Mouse (Mus musculus): ENCODE measurements around the gene Hist1h1c. TPM values are rescaled to one million over a fixed set of nuclear protein-coding genes. Genes with fewer than 3 reads are reported as not detected.
"Not testable (repeated sequence)": the region's sequence is repeated elsewhere in the genome, so short reads cannot be mapped to it uniquely, and the experiment has no call there.

Gene Hist1h1c
- total RNA-seq, 2 experiments from 2014 or later, result 154 to 166 TPM

GRCm38 (mm10) chr13:23716261-23717042, 22.2 kb upstream of the Hist1h1c start:
- intact Hi-C loops (cut with DNase I), result no loop called here
- DNase-seq, result no peak

DNA sequence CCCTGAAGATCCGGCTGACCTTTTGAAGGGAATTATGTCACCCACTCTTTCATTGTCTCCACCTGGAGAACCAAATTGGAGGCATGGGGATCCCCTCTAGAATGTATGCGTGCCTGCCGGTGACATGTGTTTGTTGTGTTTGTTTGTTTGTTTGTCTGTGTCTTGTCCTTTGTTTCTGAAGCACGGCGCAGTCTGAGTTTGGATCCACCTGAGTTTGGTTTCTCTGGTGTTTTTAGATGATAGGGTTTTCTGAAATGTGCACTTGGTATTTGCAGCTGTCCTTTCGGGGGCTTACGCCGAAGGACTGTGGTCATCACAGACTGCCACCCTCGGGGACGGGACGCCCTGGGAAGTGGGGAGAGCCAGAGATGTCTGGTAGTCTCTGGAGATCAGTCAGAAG, 21.4 kb upstream of the Hist1h1c start:
- DNase-seq, result no peak
- intact Hi-C loops (cut with DNase I), result no loop called here

GRCm38 (mm10) chr13:23717593-23718245, 20.9 kb upstream of the Hist1h1c start:
- intact Hi-C loops (cut with DNase I), result not testable (repeated sequence)

GRCm38 (mm10) chr13:23724239-23724638, 14.4 kb upstream of the Hist1h1c start:
- no peak for DNase-seq
- intact Hi-C loops (cut with DNase I), result no loop called here

More at GRCm38 (mm10) chr13:23717593-23718245, 20.9 kb upstream of the Hist1h1c start:
- DNase-seq, result not testable (repeated sequence)

DNA sequence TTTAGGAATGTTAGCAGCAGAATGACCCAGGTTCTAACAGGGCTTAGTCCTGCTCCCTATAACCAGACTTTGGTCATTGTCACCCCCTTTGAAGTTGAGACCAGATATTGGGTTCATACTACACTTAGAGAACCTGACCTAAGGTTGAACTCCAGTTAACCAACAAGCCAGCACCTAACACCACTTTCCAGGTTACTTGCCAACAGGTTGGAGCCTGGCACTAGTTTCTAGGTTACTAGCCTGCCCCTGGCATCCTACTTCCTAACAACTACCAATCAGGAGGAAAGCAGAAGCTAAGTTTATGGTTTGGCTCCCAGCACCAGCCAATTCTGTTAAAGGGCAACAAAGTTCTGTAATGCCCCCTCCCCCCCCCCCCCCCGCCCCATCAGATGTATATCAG, 13.4 kb upstream of the Hist1h1c start:
- no peak for DNase-seq

GRCm38 (mm10) chr13:23728472-23729191, 10.0 kb upstream of the Hist1h1c start:
- DNase-seq, result no peak
- intact Hi-C loops (cut with DNase I), result no loop called here

More for the DNA sequence above, 13.4 kb upstream of the Hist1h1c start:
- intact Hi-C loops (cut with DNase I), result no loop called here

- no peak for DNase-seq
- intact Hi-C loops (cut with DNase I), result no loop called here
Observed at GRCm38 (mm10) chr13:23729192-23729525, 9.4 kb upstream of the Hist1h1c start.

GRCm38 (mm10) chr13:23729706-23730105, 8.9 kb upstream of the Hist1h1c start:
- intact Hi-C loops (cut with DNase I), result no loop called here
- DNase-seq, result no peak

GRCm38 (mm10) chr13:23730479-23730878, 8.1 kb upstream of the Hist1h1c start:
- no peak for DNase-seq
- intact Hi-C loops (cut with DNase I), result no loop called here

GRCm38 (mm10) chr13:23732156-23732804, 6.3 kb upstream of the Hist1h1c start:
- DNase-seq, result no peak
- intact Hi-C loops (cut with DNase I), result loop anchor here (2.0 kb wide), 1 partner anchor 31 kb away; no protein-coding TSS in a partner anchor

DNA sequence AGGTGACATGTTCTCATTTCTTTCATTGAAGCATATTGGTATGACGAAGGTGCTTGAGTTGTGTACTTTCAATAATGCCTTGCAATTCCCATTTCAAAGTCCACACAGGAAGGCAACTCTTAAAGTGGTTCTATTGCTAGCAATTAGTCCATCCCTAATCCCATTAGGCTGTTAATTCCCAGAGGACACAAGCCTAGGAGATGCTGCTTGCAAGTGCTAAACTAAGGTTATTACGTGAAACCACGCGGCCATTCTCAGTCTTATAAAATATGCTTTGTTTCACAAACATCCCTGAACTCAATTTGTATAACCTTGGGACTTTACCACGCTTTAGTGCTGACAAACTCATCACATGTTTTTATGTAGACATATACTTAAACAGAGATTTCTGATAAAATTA, 1.5 kb upstream of the Hist1h1c start:
- intact Hi-C loops (cut with DNase I), result no loop called here
- DNase-seq, result no peak

DNA sequence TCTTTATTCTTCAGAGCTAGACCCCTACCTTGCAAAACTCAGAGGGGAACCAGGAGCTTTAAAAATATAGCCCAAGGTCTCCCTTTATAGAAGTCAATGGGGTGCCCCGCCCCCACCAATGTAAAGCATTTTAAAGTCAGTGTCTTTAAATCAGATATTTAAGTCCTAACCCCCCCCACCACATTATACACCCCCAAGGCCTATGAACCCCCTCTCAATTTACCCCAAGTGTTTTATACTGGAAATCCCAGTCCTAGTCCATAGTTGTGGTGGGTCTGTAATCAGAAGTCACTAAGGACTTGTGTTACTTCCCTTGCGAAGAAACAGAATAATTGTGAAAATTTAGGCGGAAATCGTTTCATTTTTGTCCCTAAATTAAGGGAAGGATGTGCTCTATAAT, 567 bp upstream of the Hist1h1c start:
- DNase-seq, result no peak
- intact Hi-C loops (cut with DNase I), result no loop called here

GRCm38 (mm10) chr13:23739069-23739921, 687 bp downstream of the Hist1h1c start:
- intact Hi-C loops (cut with DNase I), result no loop called here
- DNase-seq, result peak; percentile 87

DNA sequence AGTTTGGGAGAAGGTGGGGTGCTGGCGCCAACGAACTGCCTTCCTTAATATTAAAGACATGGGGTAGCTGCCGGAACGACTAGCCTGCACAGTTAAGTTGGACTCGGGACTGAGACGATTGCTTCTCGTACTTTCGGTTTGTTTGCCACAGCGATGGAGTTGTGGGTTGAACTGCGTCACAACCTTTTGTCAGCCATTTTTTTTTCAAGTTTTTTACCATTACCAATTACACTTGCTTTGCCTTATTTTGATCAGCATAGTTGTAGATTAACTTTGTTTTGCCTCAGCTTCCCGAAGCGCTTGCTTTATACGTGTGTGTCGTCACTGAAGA, 1.3 kb downstream of the Hist1h1c start:
- intact Hi-C loops (cut with DNase I), result no loop called here
- no peak for DNase-seq

DNA sequence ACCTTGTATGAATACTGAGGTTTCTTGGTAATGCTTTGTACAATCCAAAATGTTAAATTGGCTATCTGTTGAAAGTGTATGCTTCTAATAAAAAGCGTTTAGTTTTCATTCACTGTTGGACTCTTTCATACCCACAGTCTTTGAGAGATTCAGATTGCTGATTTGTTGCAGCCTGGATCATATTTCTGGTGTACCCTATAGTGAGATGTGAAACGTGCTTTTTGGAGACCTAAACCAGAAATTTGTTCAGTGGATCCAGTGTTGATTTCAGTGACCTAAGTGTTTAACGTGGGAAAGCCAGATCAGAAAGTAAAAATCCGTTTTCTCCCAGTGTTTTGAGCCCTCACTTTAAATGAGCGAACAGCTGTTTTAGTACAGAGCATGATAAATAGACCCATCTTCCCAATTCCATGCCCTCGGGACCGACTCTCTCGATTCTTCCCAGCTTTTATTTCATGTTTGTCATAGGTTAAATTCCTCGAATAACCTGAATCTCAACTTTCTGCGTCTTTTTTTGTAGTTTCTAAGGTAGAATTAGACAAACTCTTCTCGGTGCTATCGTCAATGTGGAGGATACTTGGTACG, 1.7 kb downstream of the Hist1h1c start:
- no peak for DNase-seq
- intact Hi-C loops (cut with DNase I), result no loop called here

DNA sequence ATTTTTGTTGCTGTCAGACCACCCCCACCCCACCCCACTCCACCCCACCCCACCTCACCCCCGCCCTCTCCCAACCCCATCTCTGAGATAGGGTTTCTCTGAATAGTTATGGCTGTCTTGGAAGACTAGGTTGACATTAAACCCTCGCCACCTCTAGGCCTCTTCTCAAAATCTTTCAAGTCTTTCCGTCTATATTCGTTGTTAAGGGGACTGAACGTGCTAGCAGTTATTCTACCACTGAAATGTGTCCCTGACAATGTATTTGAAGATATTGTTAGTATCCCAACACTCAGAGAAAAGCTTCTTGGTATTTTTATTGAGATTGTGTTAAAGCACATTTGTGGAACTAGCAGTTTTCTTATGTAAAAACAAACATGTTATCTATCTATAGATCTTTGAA, 2.3 kb downstream of the Hist1h1c start:
- intact Hi-C loops (cut with DNase I), result no loop called here
- no peak for DNase-seq

- no peak for DNase-seq
- intact Hi-C loops (cut with DNase I), result no loop called here
Observed at GRCm38 (mm10) chr13:23742007-23742406, 3.4 kb downstream of the Hist1h1c start.

- intact Hi-C loops (cut with DNase I), result no loop called here
- DNase-seq, result no peak
Observed at GRCm38 (mm10) chr13:23743215-23743614, 4.6 kb downstream of the Hist1h1c start.

- DNase-seq, result no peak
- intact Hi-C loops (cut with DNase I), result no loop called here
Observed at GRCm38 (mm10) chr13:23743963-23744362, 5.4 kb downstream of the Hist1h1c start.

Data from left cerebral cortex, postnatal 4 days (tissue).